Mouse (Mus musculus) T-helper 17 cell (primary cell): ENCODE measurements around the gene Arhgap24.

ENCODE experiments used
- in situ Hi-C, 2 experiments: fragments of 300-600 bp; cut with MboI, MseI; formaldehyde crosslinking; loops; 1 replicate in 1 of 2; 2 replicates in 1 of 2; pipeline ENCODE4 v1.15.1; 2025; ENCODE audit warnings: high pct_unique_total_duplicates in 2 of 2

The Arhgap24 gene

GRCm38 (mm10) chr5:102481215-102482211, at the start of gene Arhgap24:
Gene Arhgap24, plus strand, starts transcription at chr5:102481391.
- in situ Hi-C loops: no loop called here

- in situ Hi-C loops: no loop called here
Observed at GRCm38 (mm10) chr5:102434182-102434581, 47.0 kb upstream of the Arhgap24 start.

DNA sequence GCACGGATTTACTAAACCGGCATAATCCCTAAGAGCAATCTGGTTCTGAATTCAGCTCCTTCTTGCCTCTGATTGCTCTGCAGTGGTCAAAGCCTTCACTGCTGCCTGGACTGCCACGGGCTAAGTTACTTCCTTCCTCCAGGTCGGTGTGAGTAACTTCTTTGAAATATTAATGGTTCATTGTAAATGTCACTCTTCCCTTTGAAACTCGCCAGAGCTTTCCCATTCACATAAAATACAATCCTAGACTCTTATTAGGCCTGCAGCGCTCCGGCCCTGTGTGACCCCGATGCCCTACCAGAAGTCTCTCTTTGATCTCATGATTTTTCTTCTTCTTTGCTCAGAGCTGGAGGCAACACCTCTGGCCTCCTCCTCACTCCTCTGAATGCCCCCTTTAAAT, 44.6 kb upstream of the Arhgap24 start:
- in situ Hi-C loops: no loop called here

GRCm38 (mm10) chr5:102439119-102439877, 41.9 kb upstream of the Arhgap24 start:
- in situ Hi-C loops: no loop called here

DNA sequence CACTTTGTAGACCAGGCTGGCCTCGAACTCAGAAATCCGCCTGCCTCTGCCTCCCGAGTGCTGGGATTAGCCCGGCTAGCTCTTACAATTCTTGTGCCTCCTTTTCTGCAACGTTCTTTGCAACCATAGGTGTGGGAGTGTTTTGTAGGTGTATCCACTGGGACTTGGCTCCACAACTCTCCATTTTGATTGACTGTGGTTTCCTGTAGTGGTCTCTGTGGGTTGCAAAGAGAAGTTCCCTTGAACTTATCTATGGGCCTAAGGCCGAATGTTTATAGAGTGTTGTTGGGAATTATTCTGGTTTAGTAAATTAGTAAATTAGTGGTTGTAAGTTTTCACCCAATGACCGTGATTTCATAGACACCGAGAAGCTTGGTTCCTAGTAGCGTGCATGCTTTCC, 33.8 kb upstream of the Arhgap24 start:
- in situ Hi-C loops: no loop called here

DNA sequence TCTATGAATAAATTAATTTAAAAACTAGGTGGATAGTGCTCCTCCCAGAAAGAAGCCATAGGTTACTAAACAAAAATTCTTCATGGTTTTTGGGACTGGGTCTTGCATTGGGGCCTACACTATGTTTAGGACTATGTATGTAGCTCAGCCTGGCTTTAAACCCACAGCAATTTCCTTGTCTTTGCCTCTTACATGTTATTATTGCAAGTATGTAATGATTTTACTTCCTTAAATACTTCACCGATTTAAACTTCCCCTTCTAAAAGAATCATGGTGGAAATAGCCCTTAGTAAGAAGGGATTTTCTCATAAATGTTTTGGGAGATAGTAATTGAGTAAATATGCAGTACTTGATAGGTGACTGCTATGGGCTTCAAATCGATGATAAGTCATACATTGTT, 30.3 kb upstream of the Arhgap24 start:
- in situ Hi-C loops: no loop called here

DNA sequence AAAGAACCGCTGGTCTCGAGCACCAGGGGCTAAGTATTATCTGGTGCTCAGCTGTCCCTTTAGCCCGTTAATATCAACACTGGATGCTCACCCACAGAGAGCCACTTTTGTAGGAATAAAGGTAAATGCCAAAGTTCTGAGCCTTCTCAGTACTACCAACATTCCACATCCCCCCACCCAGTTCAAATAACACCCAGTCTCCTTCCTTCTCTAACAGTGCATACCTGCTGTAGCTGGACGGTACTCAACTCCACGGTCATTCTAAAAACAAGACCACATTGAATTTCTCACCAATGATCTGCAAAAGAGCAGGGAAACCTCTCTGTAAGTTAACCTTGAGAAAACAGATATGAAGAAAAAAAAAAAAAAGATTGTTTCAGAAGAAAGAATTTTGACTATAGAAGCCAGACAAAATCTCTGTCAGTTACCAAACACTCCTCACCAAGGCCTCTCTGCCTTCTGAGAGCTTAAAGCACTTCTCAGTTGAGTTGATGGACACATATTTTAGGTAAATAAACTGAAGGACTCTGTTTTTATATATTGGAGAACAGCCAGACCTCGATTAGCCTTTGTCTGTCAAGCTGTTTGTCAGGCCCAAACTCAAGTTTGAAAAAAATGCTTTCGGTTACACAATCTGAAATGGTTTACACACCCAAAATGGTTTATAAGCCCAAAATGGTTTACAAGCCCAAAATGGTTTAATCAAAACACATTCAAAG, 29.0 kb upstream of the Arhgap24 start:
- in situ Hi-C loops: no loop called here

DNA sequence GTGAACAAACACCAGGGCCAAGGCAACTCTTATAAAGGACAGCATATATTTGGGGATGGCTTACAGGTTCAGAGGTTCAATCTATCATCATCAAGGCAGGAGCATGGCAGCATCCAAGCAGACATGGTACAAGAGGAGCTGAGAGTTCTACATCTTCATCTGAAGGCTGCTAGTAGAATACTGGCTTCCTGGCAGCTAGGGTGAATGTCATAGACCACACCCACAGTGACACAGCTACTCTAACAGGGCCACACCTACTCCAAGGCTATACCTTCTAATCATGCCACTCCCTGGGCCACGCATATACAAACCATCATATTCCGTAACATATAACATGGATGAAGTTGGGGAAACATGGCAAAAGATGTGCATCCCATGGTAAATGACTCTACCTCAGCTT, 27.9 kb upstream of the Arhgap24 start:
- in situ Hi-C loops: no loop called here

DNA sequence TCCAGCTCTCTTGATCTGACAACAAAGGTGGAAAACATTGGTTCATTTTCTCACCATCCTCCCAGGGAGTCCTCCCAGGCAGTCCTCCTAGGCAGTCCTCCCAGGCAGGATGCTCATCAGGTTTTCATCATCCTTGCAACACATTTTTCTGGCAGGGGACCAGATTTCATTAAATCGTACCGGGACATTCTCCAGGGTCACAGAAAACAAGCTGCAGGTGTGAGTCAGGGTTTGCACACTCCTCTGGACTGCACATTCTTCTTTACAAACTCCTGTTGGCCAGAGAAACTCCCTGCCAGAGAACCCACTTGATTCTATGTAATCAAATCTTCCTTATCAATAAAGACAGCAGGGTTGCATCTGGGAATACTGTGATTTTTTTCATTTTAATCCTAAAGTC, 25.9 kb upstream of the Arhgap24 start:
- in situ Hi-C loops: no loop called here

DNA sequence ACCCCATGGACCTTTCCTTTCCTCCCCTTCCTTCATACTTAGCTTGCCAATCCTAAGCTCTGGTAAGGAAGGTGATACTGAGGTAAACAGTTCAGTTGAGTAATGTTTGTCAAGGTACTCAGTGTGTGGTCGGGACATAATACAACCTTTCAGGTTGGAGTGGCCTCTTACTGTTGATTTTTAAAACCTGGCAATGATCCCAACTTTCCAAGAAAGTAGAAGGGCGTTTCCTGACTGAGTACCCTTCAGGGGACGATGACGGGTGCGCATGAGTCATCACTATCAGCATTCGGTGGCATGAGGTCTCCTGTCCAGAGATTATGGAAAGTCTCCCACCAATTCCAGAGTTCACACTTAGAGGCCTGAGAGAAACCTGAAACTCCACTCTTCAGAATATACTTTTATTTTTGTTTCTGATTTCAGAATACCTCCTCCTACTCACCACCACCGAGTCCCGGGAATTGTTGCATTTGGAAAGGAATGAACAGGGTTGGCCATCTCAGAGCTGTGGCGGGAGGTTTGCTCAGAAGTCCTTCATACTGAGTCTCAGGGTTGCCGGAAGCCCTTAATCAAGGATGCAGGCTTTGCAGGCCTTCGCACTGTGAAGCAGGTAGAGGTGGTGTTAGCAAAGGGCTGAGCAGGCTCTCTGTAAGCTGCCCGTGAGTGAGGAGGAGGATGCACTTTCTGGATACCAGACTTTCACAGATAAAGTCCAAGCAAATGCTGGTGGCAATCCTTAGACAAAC, 20.6 kb upstream of the Arhgap24 start:
- in situ Hi-C loops: no loop called here

DNA sequence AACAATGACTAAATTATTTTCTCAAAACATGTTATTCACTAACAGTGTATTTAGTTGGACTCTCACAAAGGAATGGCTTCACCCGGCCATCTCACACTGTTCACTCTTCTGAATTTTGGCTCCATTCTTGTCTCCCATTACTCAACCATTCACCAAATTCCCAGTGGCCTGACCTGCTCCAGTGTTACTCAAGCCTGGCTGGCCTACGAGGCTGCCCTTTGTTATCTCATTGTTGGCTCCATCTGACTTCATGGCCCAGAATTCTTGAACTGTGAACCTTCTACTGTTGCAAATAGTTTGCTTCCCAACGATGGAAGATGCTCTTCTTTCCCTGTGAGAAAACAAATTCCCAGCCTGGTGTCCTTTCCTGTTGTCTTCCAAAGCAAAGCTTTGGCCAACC, 18.2 kb upstream of the Arhgap24 start:
- in situ Hi-C loops: no loop called here

DNA sequence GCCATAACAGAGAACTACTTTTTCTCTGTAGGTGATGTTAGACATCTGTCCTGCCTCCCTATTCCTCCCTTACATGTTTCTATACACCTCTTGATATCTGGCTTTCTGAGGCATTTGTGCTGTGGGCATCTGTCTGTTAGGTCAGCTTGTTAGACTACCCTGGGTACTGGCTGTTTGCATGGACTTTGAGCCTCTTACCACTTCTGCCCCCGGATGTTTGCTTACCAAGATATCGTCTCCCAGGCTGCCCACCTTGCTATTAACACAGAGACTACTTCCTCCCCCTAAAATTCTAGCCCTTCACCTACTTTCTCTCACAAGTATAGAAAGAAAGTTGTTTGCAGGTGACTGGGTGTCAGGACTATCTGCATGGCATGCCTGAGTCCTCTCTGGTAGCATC, 15.8 kb upstream of the Arhgap24 start:
- in situ Hi-C loops: no loop called here

GRCm38 (mm10) chr5:102468292-102468691, 12.9 kb upstream of the Arhgap24 start:
- in situ Hi-C loops: no loop called here

GRCm38 (mm10) chr5:102470284-102470683, 10.9 kb upstream of the Arhgap24 start:
- in situ Hi-C loops: no loop called here

DNA sequence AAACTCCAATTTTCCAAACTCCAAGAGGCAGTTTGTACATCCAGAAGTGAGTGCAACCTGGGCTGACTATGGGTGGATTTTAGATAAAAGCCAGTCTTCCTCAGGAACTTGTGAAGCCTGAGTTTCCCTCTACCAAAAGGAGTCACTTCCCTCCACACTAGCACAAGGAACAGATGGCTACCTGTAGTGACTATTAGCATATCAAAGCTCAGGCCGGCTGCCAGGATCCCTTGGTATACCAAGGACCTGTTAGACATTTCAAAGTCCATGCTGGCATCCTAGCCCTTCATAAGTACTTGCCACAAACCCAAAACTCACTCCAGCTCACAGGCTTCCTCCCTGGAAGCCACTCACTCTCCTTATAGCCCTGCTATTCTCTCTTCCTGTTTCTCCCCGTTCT, 3.1 kb upstream of the Arhgap24 start:
- in situ Hi-C loops: no loop called here

DNA sequence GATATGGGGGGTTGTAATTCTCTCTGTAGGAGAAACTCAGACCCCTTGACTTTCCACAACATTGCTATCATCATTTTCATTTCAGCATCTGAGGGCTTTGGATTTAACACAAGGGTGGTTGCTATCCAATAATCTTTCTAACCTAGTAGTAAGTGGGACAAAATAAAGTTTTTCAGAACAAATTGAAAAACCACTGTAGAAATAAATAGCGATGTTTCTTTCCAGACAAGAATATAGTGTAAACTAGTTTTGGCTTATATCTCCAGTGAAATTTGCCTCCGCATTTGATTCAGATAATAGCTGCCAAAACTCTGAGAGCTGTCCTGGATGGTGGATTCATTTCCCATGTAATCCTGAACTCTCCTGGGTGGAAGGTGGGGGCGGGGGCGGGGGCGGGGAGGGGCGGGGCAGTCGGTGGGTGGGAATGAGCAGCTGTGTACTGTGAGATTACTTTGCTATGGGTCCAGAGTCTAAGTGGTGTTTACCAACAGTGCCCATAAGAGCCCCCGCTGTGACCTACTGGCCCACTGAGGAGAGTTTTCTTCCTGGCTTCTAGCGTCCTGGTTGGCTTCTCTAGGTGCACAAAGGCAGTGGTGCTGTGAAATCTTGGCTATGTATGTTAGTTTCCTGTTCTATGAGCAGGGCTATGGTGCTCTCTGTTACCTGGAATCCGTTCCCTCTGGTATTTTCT, 2.2 kb downstream of the Arhgap24 start:
- in situ Hi-C loops: no loop called here

DNA sequence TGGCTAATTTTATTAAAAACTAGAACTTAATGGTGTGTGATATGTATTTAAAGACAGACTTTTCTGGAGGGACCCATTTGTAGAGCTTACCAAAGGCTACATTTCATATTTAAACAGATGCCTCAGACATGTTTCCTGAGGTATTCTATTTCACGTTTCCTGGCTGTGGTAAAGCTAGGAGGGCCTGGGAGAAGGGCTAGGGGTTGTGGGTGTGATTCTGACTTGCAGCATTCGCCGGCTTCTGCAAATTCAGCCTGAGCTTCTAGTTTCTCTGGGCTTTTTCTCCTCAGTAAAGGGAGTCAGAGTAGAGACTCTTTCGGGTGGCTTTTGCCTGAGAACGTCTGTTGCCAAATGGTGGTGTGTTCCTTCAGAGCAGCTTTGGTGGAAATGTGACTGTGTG, 10.4 kb downstream of the Arhgap24 start:
- in situ Hi-C loops: no loop called here

DNA sequence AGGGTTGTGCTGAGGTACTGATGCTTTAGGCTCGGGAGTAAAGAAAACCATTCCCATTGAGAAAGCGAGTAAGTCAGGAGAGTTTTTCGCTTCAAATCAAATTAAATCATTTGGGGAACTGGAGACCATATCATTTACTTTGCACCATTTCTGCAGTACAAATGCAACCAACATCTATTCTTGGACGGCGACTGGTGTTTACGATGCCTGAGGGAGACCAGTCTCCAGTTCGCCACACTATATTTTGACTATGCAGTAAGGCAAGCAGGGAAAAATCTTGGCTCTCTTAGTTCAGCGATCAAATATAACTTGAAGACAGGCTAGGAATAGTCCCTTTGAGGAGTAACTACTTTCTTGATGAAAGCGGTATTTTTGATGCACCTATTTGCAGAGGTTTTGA, 11.0 kb downstream of the Arhgap24 start:
- in situ Hi-C loops: no loop called here

GRCm38 (mm10) chr5:102494827-102495226, 13.6 kb downstream of the Arhgap24 start:
- in situ Hi-C loops: no loop called here

DNA sequence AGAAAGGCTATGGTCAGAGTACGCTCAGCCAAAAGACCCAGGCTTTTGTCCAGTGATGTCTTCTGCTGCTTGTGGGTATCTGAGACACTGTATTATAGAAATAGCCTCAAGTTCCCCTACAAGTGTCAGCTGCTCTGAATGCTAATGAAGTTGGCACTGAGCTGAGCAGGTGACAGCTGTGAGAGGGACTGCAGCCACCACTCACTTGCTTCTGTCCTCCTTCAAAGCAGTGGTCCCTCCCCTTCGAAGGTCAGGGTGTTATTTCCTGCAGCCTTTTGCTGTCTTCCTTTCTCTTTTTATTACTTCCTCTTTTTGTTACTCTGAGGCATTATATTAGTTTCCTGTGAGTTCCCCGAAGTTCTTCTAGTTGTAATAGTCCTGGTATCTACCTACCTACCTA, 16.0 kb downstream of the Arhgap24 start:
- in situ Hi-C loops: no loop called here

- in situ Hi-C loops: no loop called here
Observed at GRCm38 (mm10) chr5:102498747-102499146, 17.6 kb downstream of the Arhgap24 start.
